Mouse (Mus musculus): Measurements from ENCODE around the gene Muc3. TPM values are rescaled to one million over a fixed set of nuclear protein-coding genes. Genes with fewer than 3 reads are reported as not detected.
"Not testable (repeated sequence)": the region's sequence is repeated elsewhere in the genome, so short reads cannot be mapped to it uniquely, and the experiment has no call there.

Muc3 gene
- 5.6 and 6.1 TPM in 2 replicates for polyA plus RNA-seq (2015; fragmentation: Nextera tagmentation; extraction: Ambion mirVana)

DNA sequence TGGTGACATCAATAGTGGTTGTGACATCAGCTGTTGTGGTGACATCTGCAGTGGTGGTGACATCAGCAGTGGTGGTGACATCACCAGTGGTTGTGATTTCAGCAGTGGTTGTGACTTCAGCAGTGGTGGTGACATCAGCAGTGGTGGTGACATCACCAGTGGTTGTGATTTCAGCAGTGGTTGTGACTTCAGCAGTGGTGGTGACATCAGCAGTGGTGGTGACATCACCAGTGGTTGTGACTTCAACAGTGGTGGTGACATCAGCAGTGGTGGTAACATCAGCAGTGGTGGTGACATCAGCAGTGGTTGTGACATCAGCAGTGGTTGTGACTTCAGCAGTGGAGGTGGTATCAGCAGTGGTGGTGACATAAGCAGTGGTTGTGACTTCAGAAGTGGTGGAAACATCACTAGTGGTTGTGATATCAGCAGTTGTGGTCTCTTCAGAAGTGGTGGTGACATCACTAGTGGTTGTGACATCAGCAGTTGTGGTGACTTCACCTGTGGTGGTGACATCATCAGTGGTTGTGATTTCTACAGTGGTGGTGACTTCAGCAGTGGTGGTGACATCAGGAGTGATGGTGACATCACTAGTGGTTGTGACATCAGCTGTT is at the start of gene Muc3:
Muc3 (minus strand) TSS at position 51 of the 611 bp plus-strand sequence.
- not testable (repeated sequence) for H3K4me2 ChIP-seq (ENCODE audit: low read depth, low read length); ATAC-seq; H3K9ac ChIP-seq (ENCODE audit: low read depth, low read length); H3K27me3 ChIP-seq (replicated peaks; ENCODE audit: control insufficient read depth, insufficient read depth, low read length); H3K4me3 ChIP-seq (ENCODE audit: low read length); H3K36me3 ChIP-seq (ENCODE audit: control insufficient read depth, insufficient read depth, low read length); H3K27ac ChIP-seq (ENCODE audit: low read length); H3K4me1 ChIP-seq (ENCODE audit: control insufficient read depth, insufficient read depth, low read length)
- H3K9me3 ChIP-seq (ENCODE audit: control insufficient read depth, low read length): peaks cover 16% of the 10 kb centered on the region

DNA sequence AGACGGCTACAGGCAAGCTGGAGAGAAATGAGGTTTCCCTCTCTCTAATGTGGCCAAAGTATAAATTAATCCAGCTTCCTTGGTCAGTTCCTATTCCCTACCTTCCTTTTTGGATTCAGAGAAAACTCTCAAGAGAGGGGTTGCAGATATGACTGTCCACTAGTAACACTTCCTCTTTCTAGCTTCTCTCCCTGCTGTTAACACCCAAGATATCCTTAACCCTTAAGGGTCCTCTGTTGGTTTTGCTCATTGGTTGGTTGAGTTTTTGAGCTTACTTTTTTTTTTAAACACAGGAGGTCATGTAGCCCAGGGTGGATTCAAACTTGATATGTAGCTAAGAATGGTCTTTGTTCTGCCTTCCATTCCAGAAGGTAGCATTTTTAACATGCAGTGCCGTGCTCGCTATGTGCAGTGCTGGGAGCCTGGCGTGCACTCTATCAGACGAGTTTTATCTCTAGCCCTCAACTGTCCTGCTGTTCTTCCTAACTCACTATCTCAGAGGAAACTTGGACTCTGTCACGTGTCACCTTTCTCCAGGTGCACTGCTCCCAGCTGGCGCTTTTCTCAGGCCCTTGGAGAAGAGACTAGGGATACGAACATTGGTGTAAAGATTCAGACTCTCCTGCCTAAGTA is 45.5 kb upstream of the Muc3 start:
- peaks cover 3% of the 10 kb centered on the region; the same call in 1 of the 2 replicates for H3K4me1 ChIP-seq (ENCODE audit: control insufficient read depth, insufficient read depth, low read length)
- WGBS: 63% methylated on average over 8 of the region's 8 CpGs
- H3K9me3 ChIP-seq (ENCODE audit: control insufficient read depth, low read length): no peaks in the 10 kb centered on the region
- H3K36me3 ChIP-seq (ENCODE audit: control insufficient read depth, insufficient read depth, low read length): no peaks in the 10 kb centered on the region
- H3K27ac ChIP-seq (ENCODE audit: low read length): peak overlapping the region; percentile 80
- no peak overlapping the region for H3K4me2 ChIP-seq (ENCODE audit: low read depth, low read length)
- no peaks in the 10 kb centered on the region for H3K27me3 ChIP-seq (replicated peaks; ENCODE audit: control insufficient read depth, insufficient read depth, low read length)
- ATAC-seq: peak; percentile 74
- no peak overlapping the region for H3K4me3 ChIP-seq (ENCODE audit: low read length)
- H3K9ac ChIP-seq (ENCODE audit: low read depth, low read length): no peak overlapping the region

DNA sequence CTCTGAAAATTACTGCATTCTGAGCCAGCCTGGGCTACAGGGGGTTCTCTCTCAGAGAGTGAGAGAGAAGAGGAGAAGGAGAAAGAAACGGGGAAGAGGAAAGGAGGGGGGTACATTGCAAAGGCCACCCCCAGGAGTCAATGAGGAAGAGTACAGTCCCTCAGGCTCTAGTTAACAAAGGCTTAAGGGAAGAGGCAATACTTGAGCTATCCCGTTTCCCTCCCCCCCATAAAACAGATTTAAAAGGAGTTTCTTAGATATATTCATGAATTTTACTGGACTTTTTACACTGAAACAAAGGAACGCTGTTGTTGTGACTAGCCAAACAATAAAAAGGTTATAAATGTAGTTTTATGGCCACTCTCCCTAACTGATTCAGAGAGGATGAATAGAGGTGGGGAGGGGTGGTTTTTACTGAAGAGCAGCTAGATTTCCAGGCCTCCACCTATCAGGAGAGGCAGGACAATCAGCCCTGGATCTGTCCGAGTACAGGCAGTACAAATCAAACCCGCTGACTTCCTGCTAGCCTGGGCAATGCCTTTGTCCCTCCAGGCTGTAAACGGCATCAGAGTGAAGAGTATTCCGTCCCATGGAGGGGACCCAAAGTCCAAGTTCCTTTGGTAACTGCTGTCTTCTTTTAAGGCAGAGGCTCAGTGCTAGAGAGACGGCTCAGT is 44.3 kb upstream of the Muc3 start:
- peak overlapping the region; percentile 80 for H3K27ac ChIP-seq (ENCODE audit: low read length)
- no peak overlapping the region for H3K4me2 ChIP-seq (ENCODE audit: low read depth, low read length)
- no peaks in the 10 kb centered on the region for H3K36me3 ChIP-seq (ENCODE audit: control insufficient read depth, insufficient read depth, low read length)
- H3K27me3 ChIP-seq (replicated peaks; ENCODE audit: control insufficient read depth, insufficient read depth, low read length): no peaks in the 10 kb centered on the region
- no peak overlapping the region for H3K4me3 ChIP-seq (ENCODE audit: low read length)
- H3K4me1 ChIP-seq (ENCODE audit: control insufficient read depth, insufficient read depth, low read length): peaks cover 3% of the 10 kb centered on the region; the same call in 1 of the 2 replicates
- no peak overlapping the region for H3K9ac ChIP-seq (ENCODE audit: low read depth, low read length)
- peak; percentile 93 for ATAC-seq
- no peaks in the 10 kb centered on the region for H3K9me3 ChIP-seq (ENCODE audit: control insufficient read depth, low read length)
- 39% methylated on average over 8 of the region's 8 CpGs for WGBS

DNA sequence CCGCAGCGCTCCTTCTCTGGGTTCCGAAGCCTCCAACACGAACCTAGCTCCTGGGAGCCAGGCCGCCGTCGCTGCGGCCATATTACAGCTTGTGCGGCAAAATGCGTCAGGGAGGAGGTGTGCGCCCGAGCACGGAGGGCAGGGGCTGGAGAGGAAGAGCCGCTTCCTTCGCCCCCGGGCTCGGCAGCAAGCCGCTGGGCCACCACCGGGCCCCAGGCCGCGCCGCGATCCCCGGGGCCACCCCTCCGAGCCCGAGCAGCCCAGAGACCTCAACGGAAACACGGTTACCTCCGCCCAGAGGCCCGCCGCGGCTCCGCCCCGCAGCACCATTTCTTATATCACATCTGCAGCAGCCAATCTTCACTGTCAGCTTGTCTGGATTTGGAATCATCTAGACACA is 40.2 kb upstream of the Muc3 start:
- Histone ChIP-seq H3K4me2 (ENCODE audit: low read depth, low read length) (peak overlapping the region; percentile 79), H3K4me3 (ENCODE audit: low read length) (peak overlapping the region; percentile 60), H3K27ac (ENCODE audit: low read length) (no peak overlapping the region), H3K9ac (ENCODE audit: low read depth, low read length) (peak overlapping the region; percentile 82), H3K4me1 (ENCODE audit: control insufficient read depth, insufficient read depth, low read length) (no peaks in the 10 kb centered on the region; the same call in 1 of the 2 replicates), H3K27me3 (replicated peaks; ENCODE audit: control insufficient read depth, insufficient read depth, low read length) (no peaks in the 10 kb centered on the region), H3K36me3 (ENCODE audit: control insufficient read depth, insufficient read depth, low read length) (no peaks in the 10 kb centered on the region), H3K9me3 (ENCODE audit: control insufficient read depth, low read length) (no peaks in the 10 kb centered on the region)
- no peak for ATAC-seq
- 1% methylated on average over 34 of the region's 34 CpGs for WGBS

- WGBS: 84% methylated on average over 8 of the region's 8 CpGs
- Histone ChIP-seq H3K4me1 (ENCODE audit: control insufficient read depth, insufficient read depth, low read length) (no peaks in the 10 kb centered on the region; the same call in 1 of the 2 replicates), H3K27me3 (replicated peaks; ENCODE audit: control insufficient read depth, insufficient read depth, low read length) (no peaks in the 10 kb centered on the region), H3K27ac (ENCODE audit: low read length) (no peak overlapping the region), H3K4me2 (ENCODE audit: low read depth, low read length) (no peak overlapping the region), H3K9me3 (ENCODE audit: control insufficient read depth, low read length) (no peaks in the 10 kb centered on the region), H3K9ac (ENCODE audit: low read depth, low read length) (no peak overlapping the region), H3K36me3 (ENCODE audit: control insufficient read depth, insufficient read depth, low read length) (no peaks in the 10 kb centered on the region), H3K4me3 (ENCODE audit: low read length) (no peak overlapping the region)
- ATAC-seq: no peak
Measured at GRCm38 (mm10) chr5:137185362-137185761, 36.2 kb upstream of the Muc3 start.

- Histone ChIP-seq H3K4me1 (ENCODE audit: control insufficient read depth, insufficient read depth, low read length) (no peaks in the 10 kb centered on the region), H3K9me3 (ENCODE audit: control insufficient read depth, low read length) (no peaks in the 10 kb centered on the region), H3K9ac (ENCODE audit: low read depth, low read length) (no peak overlapping the region), H3K27ac (ENCODE audit: low read length) (no peak overlapping the region), H3K4me3 (ENCODE audit: low read length) (no peak overlapping the region), H3K27me3 (replicated peaks; ENCODE audit: control insufficient read depth, insufficient read depth, low read length) (no peaks in the 10 kb centered on the region), H3K4me2 (ENCODE audit: low read depth, low read length) (no peak overlapping the region), H3K36me3 (ENCODE audit: control insufficient read depth, insufficient read depth, low read length) (no peaks in the 10 kb centered on the region)
- ATAC-seq: no peak
- 76% methylated on average over 8 of the region's 8 CpGs for WGBS
Measured at GRCm38 (mm10) chr5:137179646-137180374, 30.7 kb upstream of the Muc3 start.

GRCm38 (mm10) chr5:137173967-137174366 is 24.8 kb upstream of the Muc3 start:
- Histone ChIP-seq H3K9ac (ENCODE audit: low read depth, low read length) (no peak overlapping the region), H3K27ac (ENCODE audit: low read length) (no peak overlapping the region), H3K4me1 (ENCODE audit: control insufficient read depth, insufficient read depth, low read length) (peaks cover 7% of the 10 kb centered on the region; the same call in 1 of the 2 replicates), H3K4me3 (ENCODE audit: low read length) (no peak overlapping the region), H3K36me3 (ENCODE audit: control insufficient read depth, insufficient read depth, low read length) (no peaks in the 10 kb centered on the region), H3K4me2 (ENCODE audit: low read depth, low read length) (no peak overlapping the region), H3K27me3 (replicated peaks; ENCODE audit: control insufficient read depth, insufficient read depth, low read length) (no peaks in the 10 kb centered on the region), H3K9me3 (ENCODE audit: control insufficient read depth, low read length) (no peaks in the 10 kb centered on the region)
- WGBS: 51% methylated on average over 6 of the region's 6 CpGs
- ATAC-seq: peak; percentile 67

DNA sequence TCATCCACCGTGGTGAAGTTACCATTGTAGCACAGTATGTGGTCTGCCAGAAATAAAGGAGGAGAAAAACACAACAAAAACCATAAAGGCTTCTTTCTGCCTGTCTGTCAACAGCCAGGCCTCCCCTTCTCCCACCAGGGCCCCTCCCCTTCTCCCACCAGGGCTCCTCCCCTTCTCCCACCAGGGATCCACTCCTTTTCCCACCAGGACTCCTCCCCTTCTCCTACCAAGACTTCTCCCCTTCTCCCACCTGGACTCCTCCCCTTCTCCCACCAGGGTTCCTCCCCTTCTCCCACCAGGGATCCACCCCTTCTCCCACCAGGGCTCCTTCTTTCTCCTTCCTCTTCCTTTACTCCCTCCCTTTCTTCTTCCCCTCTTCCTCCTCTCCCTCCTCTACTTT is 23.5 kb upstream of the Muc3 start:
- WGBS: 32% methylated on average over 1 of the region's 1 CpGs
- no peak for ATAC-seq
- Histone ChIP-seq H3K9me3 (ENCODE audit: control insufficient read depth, low read length) (no peaks in the 10 kb centered on the region), H3K36me3 (ENCODE audit: control insufficient read depth, insufficient read depth, low read length) (no peaks in the 10 kb centered on the region), H3K4me3 (ENCODE audit: low read length) (no peak overlapping the region), H3K27me3 (replicated peaks; ENCODE audit: control insufficient read depth, insufficient read depth, low read length) (no peaks in the 10 kb centered on the region), H3K9ac (ENCODE audit: low read depth, low read length) (no peak overlapping the region), H3K4me2 (ENCODE audit: low read depth, low read length) (no peak overlapping the region), H3K4me1 (ENCODE audit: control insufficient read depth, insufficient read depth, low read length) (peaks cover 8% of the 10 kb centered on the region; the same call in 1 of the 2 replicates), H3K27ac (ENCODE audit: low read length) (no peak overlapping the region)

DNA sequence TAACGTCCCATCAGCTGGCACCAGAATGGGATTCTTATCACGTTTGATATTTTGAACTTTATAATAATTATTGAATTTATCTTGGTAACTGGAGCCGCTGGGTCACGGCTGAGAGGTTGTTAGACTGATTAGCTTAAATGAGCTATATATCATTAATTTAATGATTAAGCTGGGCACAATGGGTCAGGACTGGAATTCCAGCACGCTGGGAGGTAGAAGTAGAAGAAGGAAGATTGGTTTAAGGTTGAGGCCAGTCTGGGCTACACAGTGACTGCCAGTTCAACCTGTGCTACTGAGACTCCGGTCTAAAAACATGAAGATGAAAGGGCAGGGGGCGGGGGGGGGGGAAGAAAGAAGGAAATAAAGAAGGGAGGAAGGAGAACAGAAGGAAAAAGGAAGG is 22.4 kb upstream of the Muc3 start:
- Histone ChIP-seq H3K27ac (ENCODE audit: low read length) (no peak overlapping the region), H3K27me3 (replicated peaks; ENCODE audit: control insufficient read depth, insufficient read depth, low read length) (no peaks in the 10 kb centered on the region)
- WGBS: 58% methylated on average over 7 of the region's 7 CpGs

More for the DNA sequence above, 22.4 kb upstream of the Muc3 start:
- Histone ChIP-seq H3K4me1 (ENCODE audit: control insufficient read depth, insufficient read depth, low read length) (peaks cover 13% of the 10 kb centered on the region; the same call in 1 of the 2 replicates), H3K4me2 (ENCODE audit: low read depth, low read length) (no peak overlapping the region), H3K9ac (ENCODE audit: low read depth, low read length) (no peak overlapping the region), H3K36me3 (ENCODE audit: control insufficient read depth, insufficient read depth, low read length) (no peaks in the 10 kb centered on the region), H3K9me3 (ENCODE audit: control insufficient read depth, low read length) (no peaks in the 10 kb centered on the region), H3K4me3 (ENCODE audit: low read length) (no peak overlapping the region)
- ATAC-seq: no peak

All from intestine, embryonic 16.5 days (tissue).